Mouse (Mus musculus) heart, postnatal 36 days (tissue): ENCODE data around the gene Grin2a. TPM values are rescaled to one million over a fixed set of nuclear protein-coding genes. Genes with fewer than 3 reads are reported as not detected.

Source experiments
- DNase-seq, 2 experiments: peaks; one replicate each; pipeline ENCODE4 v3.0.0; 2021 to 2022
- intact Hi-C: fragments of 180-260 bp; cut with DNase I; formaldehyde crosslinking; loops from one replicate; pipeline ENCODE4 v1.15.1; 2025
- total RNA-seq, 2 experiments: library from RNA; stranded (reverse); gene quantifications; 2 replicates each; pipeline ENCODE4 v1.2.3; 2021

Grin2a gene
- total RNA-seq, 2 experiments from 2014 or later: 0.08 to 0.33 TPM

DNA sequence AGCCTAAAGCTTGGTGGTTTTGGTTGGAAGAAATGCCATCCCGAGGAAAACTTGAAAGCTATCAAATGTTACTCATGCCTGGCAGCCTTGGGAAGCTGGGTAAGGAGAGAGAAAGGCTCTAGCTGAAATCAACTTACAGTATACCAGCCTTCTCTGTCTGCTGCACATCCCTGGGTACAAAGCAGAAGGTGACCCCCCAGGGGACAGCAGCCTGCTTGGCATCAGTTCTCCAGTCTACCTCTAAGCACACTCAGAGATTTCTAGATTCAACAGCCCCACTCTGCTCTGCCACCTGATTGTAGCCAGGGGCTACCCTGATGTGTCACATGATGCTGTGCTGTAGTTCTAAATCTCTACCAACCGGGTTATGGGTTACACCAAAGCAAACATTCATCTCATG, 17.2 kb downstream of the Grin2a start:
- intact Hi-C loops: no loop called here
- no peak for DNase-seq

DNA sequence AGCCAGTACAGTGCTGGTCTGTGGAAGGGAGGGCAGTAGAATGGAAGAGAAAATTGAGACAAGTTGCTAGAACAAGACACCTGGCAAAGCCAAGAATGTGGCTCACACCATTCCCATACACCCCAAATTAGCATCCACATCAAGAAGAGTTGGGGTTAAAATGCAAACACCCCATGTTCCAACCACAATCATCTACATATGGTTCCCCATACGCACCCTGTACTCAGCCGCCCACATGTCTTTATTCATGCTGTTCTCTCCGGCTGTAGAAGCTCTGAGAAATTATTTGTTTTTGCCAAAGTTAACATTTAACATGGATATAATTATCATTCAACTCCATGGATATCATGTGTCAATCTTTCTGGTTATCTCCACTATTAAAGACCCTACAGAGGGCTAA, 22.7 kb downstream of the Grin2a start:
- DNase-seq: no peak
- intact Hi-C loops: no loop called here

GRCm38 (mm10) chr16:9964469-9964868, 30.9 kb downstream of the Grin2a start:
- intact Hi-C loops: no loop called here
- no peak for DNase-seq

DNA sequence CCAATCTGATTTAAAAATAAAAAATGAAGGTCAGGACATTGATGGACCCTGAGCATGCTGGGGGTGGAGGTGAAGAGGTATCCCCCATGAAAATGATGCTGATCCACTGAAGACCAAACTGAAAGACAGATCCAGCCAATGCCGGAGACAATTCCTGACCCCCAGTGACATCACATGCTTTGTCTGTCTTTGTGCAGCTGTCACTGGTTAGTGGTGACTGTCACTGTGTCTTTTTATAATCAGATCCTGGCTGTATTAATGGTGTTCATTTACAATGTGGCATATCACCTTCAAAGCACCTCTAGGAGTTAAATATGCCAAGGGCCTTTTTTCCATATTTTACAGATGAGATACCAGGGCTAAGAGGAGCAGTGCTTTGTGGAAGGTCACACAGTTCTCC, 32.9 kb downstream of the Grin2a start:
- DNase-seq: no peak
- intact Hi-C loops: no loop called here

DNA sequence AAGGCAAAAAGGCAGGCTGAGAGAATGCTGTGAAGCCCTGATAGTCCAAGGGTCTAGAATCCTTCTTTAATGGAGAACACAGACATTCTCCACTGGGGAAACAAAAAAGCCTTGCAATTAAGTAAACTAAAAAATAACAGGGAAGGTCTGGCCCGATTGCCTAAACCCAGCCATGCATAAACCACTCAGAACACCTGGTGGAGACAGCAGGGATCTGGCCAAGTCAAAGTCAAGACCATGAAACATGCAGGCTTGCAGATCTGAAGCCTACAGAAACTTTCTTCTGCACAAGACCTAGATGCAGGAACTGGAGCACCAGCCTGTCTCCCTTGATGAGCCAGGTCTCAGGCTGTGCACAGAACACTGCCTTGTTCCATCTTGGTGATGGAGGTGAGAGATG, 36.0 kb downstream of the Grin2a start:
- no peak for DNase-seq
- intact Hi-C loops: no loop called here

- no peak for DNase-seq
- intact Hi-C loops: no loop called here
Observed at GRCm38 (mm10) chr16:9954266-9954665, 41.1 kb downstream of the Grin2a start.

DNA sequence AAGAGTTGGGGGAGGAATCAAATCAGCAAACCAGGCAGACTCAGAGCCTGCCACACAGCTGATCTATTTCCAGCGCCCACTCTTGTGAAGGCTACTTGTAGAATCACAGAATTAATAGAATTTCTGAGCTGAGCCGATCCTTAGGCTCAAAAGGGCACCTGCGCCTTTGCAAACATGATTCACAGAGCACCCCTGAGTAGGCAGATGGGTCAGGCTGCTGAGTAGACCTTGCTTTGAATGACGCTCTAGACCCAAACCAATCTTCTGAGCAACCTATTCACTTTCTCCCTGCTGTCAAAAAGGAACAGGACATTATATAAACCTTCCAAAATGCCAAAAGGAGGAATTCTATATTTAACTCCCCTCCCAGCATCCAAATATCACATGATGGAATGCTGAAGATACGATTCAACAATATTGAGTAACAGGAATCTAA, 41.9 kb downstream of the Grin2a start:
- intact Hi-C loops: no loop called here
- DNase-seq: no peak

- DNase-seq: no peak
Observed at GRCm38 (mm10) chr16:9949250-9949649, 46.1 kb downstream of the Grin2a start.

GRCm38 (mm10) chr16:9947430-9947829, 47.9 kb downstream of the Grin2a start:
- no peak for DNase-seq
- intact Hi-C loops: no loop called here

More at GRCm38 (mm10) chr16:9949250-9949649, 46.1 kb downstream of the Grin2a start:
- intact Hi-C loops: no loop called here

- DNase-seq: no peak
- intact Hi-C loops: no loop called here
Observed at GRCm38 (mm10) chr16:9944836-9945235, 50.5 kb downstream of the Grin2a start.

DNA sequence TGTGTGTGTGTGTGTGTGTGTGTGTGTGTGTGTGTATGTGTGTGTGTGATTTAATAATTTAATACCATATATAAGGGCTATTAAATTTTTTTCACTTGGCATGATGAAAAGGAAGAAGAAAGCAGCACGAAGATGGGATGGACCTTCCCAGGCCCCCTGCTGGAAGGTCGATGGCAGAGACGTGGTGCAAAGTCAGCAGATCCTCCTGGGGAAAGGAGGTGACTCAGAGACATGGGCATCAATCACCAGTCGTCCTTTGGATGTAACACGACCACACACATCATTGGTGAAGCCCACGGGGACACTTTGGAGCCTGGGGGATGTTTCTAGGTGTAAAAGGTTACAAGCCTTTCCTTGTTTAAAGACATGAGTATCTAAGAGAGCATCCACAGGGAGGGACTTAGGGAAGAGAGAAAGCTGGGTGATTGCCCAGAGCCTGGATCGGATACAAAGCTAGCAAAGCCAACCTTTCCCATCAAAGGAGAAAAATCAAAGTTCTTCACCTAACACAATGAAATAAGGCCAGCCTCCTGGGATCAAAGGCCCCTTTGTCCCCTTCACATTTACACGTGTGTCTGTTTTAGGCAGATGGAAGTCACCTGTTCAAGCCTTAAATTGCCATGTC, 53.9 kb downstream of the Grin2a start:
- no peak for DNase-seq
- intact Hi-C loops: no loop called here

DNA sequence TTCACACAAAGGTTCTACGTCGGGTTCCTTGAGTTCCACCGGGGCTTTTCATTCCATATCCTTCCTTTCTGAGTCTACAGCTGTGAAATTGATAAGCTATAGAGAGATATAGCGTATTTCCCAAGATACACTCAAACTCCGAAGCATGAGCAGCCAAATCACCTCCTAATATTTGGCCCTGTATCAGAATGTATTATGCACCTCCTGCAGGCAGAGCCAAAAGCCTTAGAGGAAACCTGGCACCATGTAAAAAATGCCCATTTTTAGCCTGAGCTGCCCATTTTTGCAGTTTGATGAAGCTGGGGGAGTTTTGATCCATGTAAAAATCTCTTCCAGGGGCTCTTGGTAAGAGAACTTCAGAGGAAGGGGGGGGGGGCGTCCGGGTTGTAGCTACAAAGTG, 54.6 kb downstream of the Grin2a start:
- DNase-seq: no peak
- intact Hi-C loops: no loop called here

DNA sequence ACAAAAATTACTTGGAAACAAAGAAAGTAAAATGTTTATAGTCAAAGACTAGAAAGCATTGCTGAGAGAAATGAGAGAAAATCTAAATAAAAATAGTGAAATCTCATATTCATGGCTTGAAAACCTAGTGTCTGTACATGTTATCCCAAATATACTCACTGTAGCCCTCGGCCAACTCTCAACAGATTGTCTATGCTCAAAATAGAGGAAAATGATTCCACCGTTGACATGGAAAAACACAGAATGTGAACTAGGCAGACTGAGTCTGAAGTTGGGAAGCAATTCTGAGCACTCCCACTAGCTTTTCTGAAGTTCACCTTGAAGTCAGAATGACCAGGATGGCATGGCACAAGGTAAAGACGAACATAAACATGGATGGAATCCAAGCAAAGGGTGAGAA, 84.7 kb downstream of the Grin2a start:
- DNase-seq: no peak
- intact Hi-C loops: no loop called here

DNA sequence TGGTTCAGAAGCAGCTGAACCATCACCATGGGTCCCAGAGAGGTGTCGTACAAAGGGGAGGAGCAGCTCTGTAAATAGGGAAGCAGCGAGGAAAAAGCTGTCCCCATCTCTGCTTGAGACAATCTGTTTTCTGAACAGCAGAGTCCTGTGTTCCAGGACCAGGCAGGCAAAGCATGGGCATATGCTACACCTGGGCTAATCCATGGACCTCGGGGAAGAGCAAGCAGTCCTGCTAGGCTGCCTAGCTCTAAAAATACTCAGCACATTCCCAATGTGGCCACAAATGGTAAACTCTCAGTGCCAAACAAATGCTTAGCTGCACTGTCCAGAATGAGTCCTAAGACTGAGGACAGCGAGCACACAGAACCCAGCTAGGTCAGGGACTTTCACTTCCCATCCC, 86.1 kb downstream of the Grin2a start:
- intact Hi-C loops: no loop called here

DNA sequence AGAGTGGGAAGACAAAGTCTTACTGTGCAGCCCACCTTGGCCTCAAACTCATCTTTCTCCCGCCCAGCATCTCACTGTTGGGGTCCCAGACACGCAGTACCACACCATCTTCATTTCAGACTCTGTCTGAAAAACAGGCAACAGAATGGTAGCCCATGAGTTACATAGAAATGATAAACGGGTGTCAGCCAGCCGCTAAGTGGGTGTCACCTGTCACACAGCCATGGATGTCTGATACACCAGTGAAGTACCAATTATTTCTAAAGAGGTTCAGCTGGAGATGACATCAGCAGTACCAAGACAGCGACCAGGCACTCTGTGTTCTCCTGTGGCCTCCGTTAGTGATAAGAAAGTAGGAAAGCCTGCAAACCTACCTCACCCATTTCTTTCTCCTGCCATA, 90.9 kb downstream of the Grin2a start:
- intact Hi-C loops: no loop called here
- no peak for DNase-seq

More for the DNA sequence above, 86.1 kb downstream of the Grin2a start:
- DNase-seq: no peak

DNA sequence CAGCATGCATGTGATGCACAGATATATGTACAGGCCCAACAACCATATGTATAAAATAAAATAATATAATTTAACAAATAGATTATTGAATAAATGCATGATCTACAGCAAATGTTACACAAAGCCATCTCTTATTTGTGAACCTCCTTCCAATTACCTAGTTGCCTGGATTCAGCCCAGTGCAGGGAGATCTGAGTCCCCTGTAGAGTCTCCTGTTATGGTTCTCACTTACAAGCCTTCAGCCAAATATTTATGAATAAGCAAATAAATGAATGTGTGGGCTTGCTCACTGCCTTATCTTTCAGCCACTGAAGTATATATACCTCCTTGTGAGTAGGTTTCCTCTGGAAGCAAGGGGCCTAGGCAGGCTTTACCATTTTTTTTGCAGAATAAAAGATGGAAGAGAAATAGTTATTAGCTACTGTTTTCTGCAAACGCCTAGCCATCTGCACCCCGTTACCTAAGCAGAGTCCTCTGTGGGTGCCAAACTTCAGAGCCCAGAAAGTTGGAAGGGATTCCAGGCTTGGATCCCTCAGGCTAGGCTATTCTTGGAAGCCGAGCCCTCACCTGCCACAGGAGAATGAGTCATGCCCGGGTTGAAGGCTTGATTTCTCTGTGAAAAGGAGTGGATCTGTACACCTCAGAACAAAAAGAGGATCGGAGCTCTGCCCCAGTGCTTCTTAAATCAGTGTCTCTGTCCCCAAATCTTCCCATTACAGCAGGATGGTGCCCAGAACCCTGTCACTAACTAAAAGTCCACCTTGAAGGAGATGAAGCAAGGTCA, 92.5 kb downstream of the Grin2a start:
- no peak for DNase-seq
- intact Hi-C loops: no loop called here

- intact Hi-C loops: no loop called here
- no peak for DNase-seq
Observed at GRCm38 (mm10) chr16:9901433-9901832, 93.9 kb downstream of the Grin2a start.

GRCm38 (mm10) chr16:9900996-9901395, 94.4 kb downstream of the Grin2a start:
- no peak for DNase-seq
- intact Hi-C loops: no loop called here

GRCm38 (mm10) chr16:9900196-9900595, 95.2 kb downstream of the Grin2a start:
- intact Hi-C loops: no loop called here
- no peak for DNase-seq

DNA sequence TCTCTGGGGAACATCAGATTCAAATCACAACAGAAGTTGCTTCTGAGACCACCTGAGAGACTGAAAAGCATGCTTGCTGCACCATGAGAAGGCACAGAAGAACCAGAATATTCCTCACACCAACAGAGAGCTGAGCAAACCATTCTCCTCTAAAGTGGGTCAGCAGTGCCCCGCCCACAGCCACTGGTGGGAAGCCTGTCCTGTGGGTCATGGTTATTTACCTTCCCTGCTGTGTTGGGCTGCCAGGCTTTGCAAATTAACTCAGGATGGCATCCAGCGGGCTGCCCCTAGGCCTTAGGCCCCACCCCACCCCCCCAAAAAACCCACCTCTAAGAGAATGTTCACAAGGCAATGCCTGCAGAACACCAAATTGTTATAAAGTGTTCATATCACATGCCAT, 96.2 kb downstream of the Grin2a start:
- intact Hi-C loops: no loop called here
- DNase-seq: no peak

GRCm38 (mm10) chr16:9895581-9895980, 99.8 kb downstream of the Grin2a start:
- intact Hi-C loops: no loop called here

GRCm38 (mm10) chr16:9886155-9886554, 109.2 kb downstream of the Grin2a start:
- DNase-seq: no peak
- intact Hi-C loops: no loop called here

More at GRCm38 (mm10) chr16:9895581-9895980, 99.8 kb downstream of the Grin2a start:
- no peak for DNase-seq
